Mouse (Mus musculus) stomach, embryonic 16.5 days (tissue): ENCODE data around the gene Plcxd2. TPM values are rescaled to one million over a fixed set of nuclear protein-coding genes. Genes with fewer than 3 reads are reported as not detected.

Experiments
- ATAC-seq: fragments of 200-750 bp; cut with Nextera tagmentation; 2 replicates; pipeline ENCODE4 v1.8.0; 2017; ENCODE audit warnings: moderate number of reproducible peaks, moderate TSS enrichment; ENCODE audit not compliant: insufficient read depth, low FRiP score
- H3K27ac ChIP-seq: fragments of 300-500 bp; sonication (generic); 2 replicates; pipeline ENCODE4 v1.5.1; 2014; ENCODE audit warnings: low read length
- H3K27me3 ChIP-seq: fragments of 300-500 bp; sonication (generic); 2 replicates; pipeline ENCODE4 v1.6.1; 2014; ENCODE audit warnings: low read length, control low read depth, mixed read lengths; ENCODE audit not compliant: control insufficient read depth, insufficient read depth
- H3K36me3 ChIP-seq: fragments of 300-500 bp; sonication (generic); 2 replicates; pipeline ENCODE4 v1.6.1; 2014; ENCODE audit warnings: low read length; ENCODE audit not compliant: control insufficient read depth, insufficient read depth
- H3K4me1 ChIP-seq: fragments of 300-500 bp; sonication (generic); 2 replicates; pipeline ENCODE4 v1.6.1; 2014; ENCODE audit warnings: low read length, control low read depth, mixed read lengths; ENCODE audit not compliant: control insufficient read depth, insufficient read depth
- H3K4me2 ChIP-seq: fragments of 300-500 bp; sonication (generic); 2 replicates; pipeline ENCODE4 v1.6.1; 2014; ENCODE audit warnings: low read depth, low read length, mixed read lengths
- H3K4me3 ChIP-seq: fragments of 300-500 bp; sonication (generic); replicated peaks from 2 replicates; pipeline ENCODE4 v1.5.1; 2014; ENCODE audit warnings: mild to moderate bottlenecking, low read length
- H3K9ac ChIP-seq: fragments of 300-500 bp; sonication (generic); 2 replicates; pipeline ENCODE4 v1.6.1; 2014; ENCODE audit warnings: low read length
- H3K9me3 ChIP-seq: fragments of 300-500 bp; sonication (generic); replicated peaks from 2 replicates; pipeline ENCODE4 v1.6.1; 2016; ENCODE audit warnings: low read length, control low read depth; ENCODE audit not compliant: control insufficient read depth
- WGBS: fragments of 180-500 bp; shearing (Covaris S2); extraction: QIAGEN DNeasy Blood & Tissue Kit; methylation state at CpG from one replicate; pipeline ENCODE4 v1.1.7; 2014; 5-methylcytosine and 5-hydroxymethylcytosine counted together
- polyA plus RNA-seq: library from polyadenylated mRNA; unstranded; fragments of >200 nt; fragmentation: Nextera tagmentation; extraction: Ambion mirVana; gene quantifications from 2 replicates; pipeline ENCODE4 v1.2.1, GENCODE M21; 2015

The Plcxd2 gene
- polyA plus RNA-seq, 1 experiment from 2014 or later: 2.2 TPM

GRCm38 (mm10) chr16:46019359-46019758 is 9.3 kb upstream of the Plcxd2 start:
- no peak overlapping the region for H3K27ac ChIP-seq
- 42% methylated on average over 1 of the region's 1 CpGs for WGBS
- no peaks in the 10 kb centered on the region for H3K27me3 ChIP-seq
- no peaks in the 10 kb centered on the region for H3K4me1 ChIP-seq
- no peak for ATAC-seq
- no peak overlapping the region for H3K4me2 ChIP-seq
- H3K4me3 ChIP-seq: no peak overlapping the region
- H3K9me3 ChIP-seq: no peaks in the 10 kb centered on the region
- H3K9ac ChIP-seq: no peak overlapping the region
- no peaks in the 10 kb centered on the region for H3K36me3 ChIP-seq

GRCm38 (mm10) chr16:46011696-46012095 is 1.7 kb upstream of the Plcxd2 start:
- no peak overlapping the region for H3K4me3 ChIP-seq
- 76% methylated on average over 1 of the region's 1 CpGs for WGBS
- H3K27me3 ChIP-seq: 0 out of 2 replicates have a peak, but pooled peaks cover 4% of the 10 kb centered on the region
- no peak overlapping the region for H3K9ac ChIP-seq
- no peak for ATAC-seq
- no peaks in the 10 kb centered on the region; the same call in 1 of the 2 replicates for H3K9me3 ChIP-seq
- no peaks in the 10 kb centered on the region for H3K36me3 ChIP-seq
- H3K27ac ChIP-seq: no peak overlapping the region
- H3K4me2 ChIP-seq: no peak overlapping the region
- peaks cover 6% of the 10 kb centered on the region; the same call in 1 of the 2 replicates for H3K4me1 ChIP-seq

GRCm38 (mm10) chr16:46010906-46011220 is 845 bp upstream of the Plcxd2 start:
- WGBS: 4% methylated on average over 5 of the region's 5 CpGs

GRCm38 (mm10) chr16:46009717-46010116 is 301 bp downstream of the Plcxd2 start:
- no peak for ATAC-seq
- Histone ChIP-seq H3K36me3 (no peaks in the 10 kb centered on the region), H3K4me1 (peaks cover 6% of the 10 kb centered on the region; the same call in 1 of the 2 replicates), H3K9ac (peak overlapping the region; percentile 72), H3K4me2 (peak overlapping the region; percentile 92), H3K4me3 (peak overlapping the region; percentile 65), H3K27ac (no peak overlapping the region; the same call in 1 of the 2 replicates), H3K9me3 (no peaks in the 10 kb centered on the region; the same call in 1 of the 2 replicates), H3K27me3 (0 out of 2 replicates have a peak, but pooled peaks cover 4% of the 10 kb centered on the region)
- WGBS: 2% methylated on average over 13 of the region's 13 CpGs

More at GRCm38 (mm10) chr16:46010906-46011220, 845 bp upstream of the Plcxd2 start:
- H3K36me3 ChIP-seq: no peaks in the 10 kb centered on the region
- no peaks in the 10 kb centered on the region; the same call in 1 of the 2 replicates for H3K9me3 ChIP-seq
- H3K9ac ChIP-seq: peak overlapping the region; percentile 75
- H3K27ac ChIP-seq: peak overlapping the region; percentile 76
- H3K4me1 ChIP-seq: peaks cover 6% of the 10 kb centered on the region; the same call in 1 of the 2 replicates
- peak overlapping the region; percentile 65 for H3K4me3 ChIP-seq
- H3K27me3 ChIP-seq: 0 out of 2 replicates have a peak, but pooled peaks cover 4% of the 10 kb centered on the region
- ATAC-seq: peak; percentile 23; the same call in 1 of the 2 replicates
- peak overlapping the region; percentile 92 for H3K4me2 ChIP-seq

- Histone ChIP-seq H3K4me2 (0 out of 2 replicates have a peak overlapping the region, but pooled peaks have one; percentile 12), H3K4me3 (no peak overlapping the region)
These were observed 1.3 kb downstream of the Plcxd2 start for GRCm38 (mm10) chr16:46008766-46009165.

GRCm38 (mm10) chr16:46008036-46008605 is 1.9 kb downstream of the Plcxd2 start:
- Histone ChIP-seq H3K9ac (no peak overlapping the region), H3K9me3 (no peaks in the 10 kb centered on the region; the same call in 1 of the 2 replicates), H3K4me2 (no peak overlapping the region), H3K4me1 (peaks cover 6% of the 10 kb centered on the region; the same call in 1 of the 2 replicates), H3K36me3 (no peaks in the 10 kb centered on the region), H3K27me3 (0 out of 2 replicates have a peak, but pooled peaks cover 4% of the 10 kb centered on the region), H3K27ac (no peak overlapping the region), H3K4me3 (no peak overlapping the region)
- ATAC-seq: no peak
- 66% methylated on average over 5 of the region's 5 CpGs for WGBS

More at GRCm38 (mm10) chr16:46008766-46009165, 1.3 kb downstream of the Plcxd2 start:
- Histone ChIP-seq H3K27ac (no peak overlapping the region), H3K36me3 (no peaks in the 10 kb centered on the region), H3K9me3 (no peaks in the 10 kb centered on the region; the same call in 1 of the 2 replicates), H3K4me1 (peaks cover 6% of the 10 kb centered on the region; the same call in 1 of the 2 replicates), H3K9ac (no peak overlapping the region), H3K27me3 (0 out of 2 replicates have a peak, but pooled peaks cover 4% of the 10 kb centered on the region)
- WGBS: 53% methylated on average over 3 of the region's 3 CpGs
- no peak for ATAC-seq

GRCm38 (mm10) chr16:46006261-46006660 is 3.8 kb downstream of the Plcxd2 start:
- H3K27me3 ChIP-seq: 0 out of 2 replicates have a peak, but pooled peaks cover 4% of the 10 kb centered on the region
- H3K4me2 ChIP-seq: no peak overlapping the region
- WGBS: 82% methylated on average over 10 of the region's 10 CpGs
- no peak overlapping the region for H3K27ac ChIP-seq
- H3K36me3 ChIP-seq: no peaks in the 10 kb centered on the region
- H3K4me3 ChIP-seq: no peak overlapping the region
- no peak overlapping the region for H3K9ac ChIP-seq
- H3K9me3 ChIP-seq: no peaks in the 10 kb centered on the region
- H3K4me1 ChIP-seq: peaks cover 6% of the 10 kb centered on the region; the same call in 1 of the 2 replicates
- no peak for ATAC-seq

GRCm38 (mm10) chr16:46001550-46002166 is 8.4 kb downstream of the Plcxd2 start:
- H3K27ac ChIP-seq: no peak overlapping the region
- ATAC-seq: no peak
- H3K27me3 ChIP-seq: no peaks in the 10 kb centered on the region
- no peak overlapping the region for H3K9ac ChIP-seq
- no peaks in the 10 kb centered on the region for H3K36me3 ChIP-seq
- H3K9me3 ChIP-seq: no peaks in the 10 kb centered on the region
- no peaks in the 10 kb centered on the region for H3K4me1 ChIP-seq
- no peak overlapping the region for H3K4me3 ChIP-seq
- H3K4me2 ChIP-seq: no peak overlapping the region
- WGBS: 79% methylated on average over 10 of the region's 10 CpGs

GRCm38 (mm10) chr16:46000976-46001375 is 9.0 kb downstream of the Plcxd2 start:
- no peak for ATAC-seq
- no peak overlapping the region for H3K4me3 ChIP-seq
- H3K4me1 ChIP-seq: no peaks in the 10 kb centered on the region
- H3K9ac ChIP-seq: no peak overlapping the region
- WGBS: 86% methylated on average over 3 of the region's 3 CpGs
- no peaks in the 10 kb centered on the region for H3K36me3 ChIP-seq
- H3K4me2 ChIP-seq: no peak overlapping the region
- no peaks in the 10 kb centered on the region for H3K27me3 ChIP-seq
- no peak overlapping the region for H3K27ac ChIP-seq
- no peaks in the 10 kb centered on the region for H3K9me3 ChIP-seq
